Mouse (Mus musculus): ENCODE results near the gene Slc2a3. TPM values are rescaled to one million over a fixed set of nuclear protein-coding genes. Genes with fewer than 3 reads are reported as not detected.

Slc2a3 gene
- under 1 TPM; 0.01 TPM for polyA plus RNA-seq (2012; fragmentation: generic; extraction: Trizol)

GRCm38 (mm10) chr6:122801301-122801800 lies at the start of gene Slc2a3:
Slc2a3 (minus strand) TSS chr6:122801640.

GRCm38 (mm10) chr6:122819306-122820070 lies 18.0 kb upstream of the Slc2a3 start, which contains the start of gene Foxj2:
Foxj2 (plus strand) TSS chr6:122819914.

GRCm38 (mm10) chr6:122707036-122707800 lies 94.2 kb downstream of the Slc2a3 start, which contains the start of gene Nanog:
Nanog (plus strand) TSS chr6:122707489.

Other genes starting within 250 kb of the Slc2a3 start
- gene Aicda, start 247.8 kb downstream of the Slc2a3 start, polyA plus RNA-seq (2012; fragmentation: generic; extraction: Trizol), result not detected
- 1 to 10 TPM in 1 of 2 experiments, under 1 TPM in 1; 0.20 to 3.9 TPM for gene Apobec1, start 199.2 kb downstream of the Slc2a3 start, polyA plus RNA-seq (2012; fragmentation: generic; extraction: Trizol)
- gene Gdf3, start 191.6 kb downstream of the Slc2a3 start, polyA plus RNA-seq (2012; fragmentation: generic; extraction: Trizol), result not detected
- not detected for gene Dppa3, start 175.2 kb downstream of the Slc2a3 start, polyA plus RNA-seq (2012; fragmentation: generic; extraction: Trizol)
- gene Nanog, start 94.2 kb downstream of the Slc2a3 start, polyA plus RNA-seq (2012; fragmentation: generic; extraction: Trizol), result not detected
- 10 to 100 TPM in 1 of 2 experiments, 1 to 10 TPM in 1; 1.8 to 11.1 TPM for gene Foxj2, start 18.3 kb upstream of the Slc2a3 start, polyA plus RNA-seq (2012; fragmentation: generic; extraction: Trizol)
- under 1 TPM; 0.04 to 0.13 TPM for gene C3ar1, start 54.5 kb upstream of the Slc2a3 start, polyA plus RNA-seq (2012; fragmentation: generic; extraction: Trizol)
- gene Necap1, start 72.8 kb upstream of the Slc2a3 start, polyA plus RNA-seq (2012; fragmentation: generic; extraction: Trizol), result 1 to 10 TPM; 2.1 to 9.4 TPM
- gene Clec4a1, start 120.2 kb upstream of the Slc2a3 start, polyA plus RNA-seq (2012; fragmentation: generic; extraction: Trizol), result under 1 TPM in 1 of 2 experiments, not detected in 1; 0.04 TPM
- not detected for gene Clec4a3, start 150.9 kb upstream of the Slc2a3 start, polyA plus RNA-seq (2012; fragmentation: generic; extraction: Trizol)
- not detected for gene Clec4a4, start 188.7 kb upstream of the Slc2a3 start, polyA plus RNA-seq (2012; fragmentation: generic; extraction: Trizol)
- gene Clec4b1, start 248.3 kb upstream of the Slc2a3 start, polyA plus RNA-seq (2012; fragmentation: generic; extraction: Trizol), result not detected

Data from C3H10T1/2 (cell line).